Mouse (Mus musculus): ENCODE measurements around the gene 1700025G04Rik.
A peak's percentile ranks its signal among the peaks of the same experiment; 100 is the strongest.
"Not testable (repeated sequence)": the region's sequence is repeated elsewhere in the genome, so short reads cannot be mapped to it uniquely, and the experiment has no call there.

1700025G04Rik gene

DNA sequence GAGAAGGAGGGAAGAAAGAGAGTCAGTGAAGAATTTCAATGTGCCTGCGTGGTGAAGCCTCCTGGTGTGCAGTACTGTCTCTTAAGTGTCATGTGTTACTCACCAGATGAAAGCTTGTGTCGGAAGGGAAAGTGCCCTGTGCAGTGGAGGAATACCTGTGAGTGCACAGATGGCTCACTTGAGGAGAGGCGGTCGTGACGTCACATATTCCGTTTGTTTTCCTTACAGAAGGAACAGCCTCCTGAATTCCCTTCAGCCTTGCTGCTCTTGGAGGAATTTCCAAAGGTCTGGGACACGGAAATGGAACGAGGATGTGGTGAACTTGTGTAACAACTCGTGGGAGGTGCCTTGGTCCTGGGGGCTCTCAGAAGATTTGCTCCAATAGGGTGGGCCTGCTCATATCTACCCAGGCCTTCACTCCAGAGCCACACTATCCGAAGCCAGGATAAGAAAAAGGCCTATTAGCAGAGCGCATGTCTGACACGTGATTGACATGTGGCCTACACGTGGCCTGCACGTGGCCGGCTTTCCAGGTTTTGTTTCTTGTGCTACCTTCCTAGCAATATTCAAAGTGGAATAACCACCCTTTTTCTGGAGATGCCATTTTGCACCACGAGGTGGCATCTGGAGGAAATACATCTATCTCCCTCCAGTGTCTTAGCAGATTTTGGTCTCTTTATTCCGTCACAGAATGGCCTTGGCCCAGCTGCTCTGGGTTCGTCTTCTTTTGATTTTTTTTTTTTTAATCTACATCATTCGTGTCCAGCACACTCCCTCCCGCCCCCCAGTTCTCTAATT, 238.7 kb downstream of the 1700025G04Rik start:
- DNase-seq (ENCODE audit: low spot score) = no peak

DNA sequence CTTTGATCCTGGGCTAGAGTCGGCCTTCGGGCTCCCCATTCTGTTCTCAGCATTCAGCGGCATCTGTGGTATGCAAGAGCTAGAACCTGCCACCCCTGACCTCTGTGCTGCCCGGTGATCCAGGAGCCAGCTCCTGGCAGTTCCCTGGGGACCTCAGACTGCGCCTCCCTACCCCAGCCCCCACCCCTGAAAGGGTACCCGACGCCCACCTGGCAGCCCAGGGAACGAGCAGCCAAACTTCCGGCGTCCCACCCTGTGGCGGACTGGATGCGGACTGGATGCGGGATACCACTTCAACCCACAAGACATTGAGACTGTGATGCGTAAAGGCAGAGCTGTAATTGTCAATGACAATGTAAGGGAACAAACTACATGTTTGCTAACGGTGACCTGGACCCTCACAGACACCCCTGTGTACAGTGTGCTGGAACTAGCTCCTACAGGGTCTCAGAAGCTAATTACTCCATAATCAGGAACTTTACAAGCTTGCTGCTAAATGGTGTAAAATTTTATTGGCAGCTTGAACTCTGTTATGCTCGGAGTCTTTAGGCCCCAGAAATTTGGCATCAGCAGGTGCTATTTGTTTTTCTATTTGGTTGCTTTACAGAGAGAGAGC, 239.8 kb downstream of the 1700025G04Rik start:
- DNase-seq (ENCODE audit: low spot score) = no peak

DNA sequence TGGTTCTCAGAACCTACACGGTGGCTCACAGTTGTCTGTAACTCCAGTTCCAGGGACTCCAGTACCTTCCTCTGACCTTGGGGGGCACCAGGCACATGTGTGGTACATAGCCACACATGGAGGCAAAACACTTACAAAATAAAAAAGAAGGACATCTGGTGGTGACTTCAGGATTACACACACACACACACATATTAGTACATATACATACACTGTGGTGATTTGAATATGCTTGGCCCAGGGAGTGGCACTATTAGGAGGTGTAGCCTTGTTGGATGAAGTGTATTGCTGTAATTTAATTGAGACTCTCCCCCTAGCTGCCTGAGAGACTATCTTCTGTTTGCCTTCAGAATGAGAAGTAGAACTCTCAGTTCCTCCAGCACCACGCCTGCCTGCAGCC, 241.6 kb downstream of the 1700025G04Rik start:
- DNase-seq (ENCODE audit: low spot score) = no peak

DNA sequence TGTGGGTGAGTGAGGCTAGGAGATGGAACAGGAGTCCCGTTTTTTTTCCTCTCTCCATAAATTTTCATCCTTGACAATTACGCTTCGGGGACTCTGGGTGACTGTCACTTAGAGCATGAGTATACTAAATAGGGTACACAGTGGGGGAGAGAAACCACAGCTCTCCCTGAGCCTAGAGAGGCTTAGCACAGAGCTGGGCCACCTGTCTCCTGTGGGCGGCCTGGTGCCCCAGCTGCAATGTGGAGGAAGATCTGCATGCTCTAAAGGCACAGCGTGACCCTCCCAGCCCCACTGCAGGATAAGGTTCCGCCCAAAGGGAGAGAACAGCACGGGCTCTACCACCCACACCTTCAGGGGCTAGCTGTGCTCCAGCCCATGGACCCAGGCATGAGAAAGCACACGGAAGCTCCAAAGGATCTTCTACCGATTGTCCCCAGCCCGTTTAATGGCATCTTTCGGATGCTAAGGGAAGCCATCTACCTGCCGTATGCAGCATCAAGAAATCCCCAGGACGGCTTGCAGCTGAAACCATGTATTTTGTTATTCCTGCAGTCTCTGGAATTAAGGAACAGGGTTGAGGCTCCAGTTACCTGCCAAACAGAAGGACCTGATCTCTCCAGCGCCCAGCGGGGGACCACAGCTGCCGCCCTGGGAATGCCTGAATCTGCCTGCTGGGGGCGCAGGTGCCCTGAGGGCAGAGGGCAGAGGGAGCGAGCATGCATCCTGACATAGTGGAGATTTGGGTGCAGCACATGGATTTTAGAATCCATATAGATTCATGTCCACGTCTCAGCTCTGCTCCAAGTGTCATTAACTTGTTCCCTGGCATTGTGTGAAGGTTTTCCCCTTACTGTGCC, 243.8 kb downstream of the 1700025G04Rik start:
- no peak for DNase-seq (ENCODE audit: low spot score)

GRCm38 (mm10) chr1:151845252-151845832, 244.6 kb downstream of the 1700025G04Rik start:
- DNase-seq (ENCODE audit: low spot score) = no peak

- DNase-seq (ENCODE audit: low spot score) = not testable (repeated sequence)
Observed at GRCm38 (mm10) chr1:151840345-151840744, 249.6 kb downstream of the 1700025G04Rik start.

DNA sequence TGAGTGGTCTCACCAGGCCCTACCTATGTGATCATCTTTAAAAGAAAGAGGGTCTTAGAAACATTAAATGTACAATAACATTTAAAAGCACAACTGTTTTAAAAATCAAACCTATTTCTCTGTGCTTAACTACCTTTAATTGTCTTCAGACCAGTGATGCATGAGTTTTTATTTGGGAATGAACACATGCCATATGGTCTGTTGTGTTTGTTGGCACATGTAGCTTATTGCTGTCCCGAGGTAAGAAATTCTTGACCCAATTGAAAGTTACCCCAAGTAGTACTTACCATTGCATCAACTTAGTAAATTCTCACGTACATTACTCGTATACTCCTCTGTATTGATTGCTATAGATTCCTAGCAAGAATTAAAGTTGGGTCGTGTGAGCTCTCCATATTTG, 254.7 kb downstream of the 1700025G04Rik start:
- DNase-seq (ENCODE audit: low spot score) = no peak

- no peak for DNase-seq (ENCODE audit: low spot score)
Observed at GRCm38 (mm10) chr1:151831791-151832190, 258.1 kb downstream of the 1700025G04Rik start.

DNA sequence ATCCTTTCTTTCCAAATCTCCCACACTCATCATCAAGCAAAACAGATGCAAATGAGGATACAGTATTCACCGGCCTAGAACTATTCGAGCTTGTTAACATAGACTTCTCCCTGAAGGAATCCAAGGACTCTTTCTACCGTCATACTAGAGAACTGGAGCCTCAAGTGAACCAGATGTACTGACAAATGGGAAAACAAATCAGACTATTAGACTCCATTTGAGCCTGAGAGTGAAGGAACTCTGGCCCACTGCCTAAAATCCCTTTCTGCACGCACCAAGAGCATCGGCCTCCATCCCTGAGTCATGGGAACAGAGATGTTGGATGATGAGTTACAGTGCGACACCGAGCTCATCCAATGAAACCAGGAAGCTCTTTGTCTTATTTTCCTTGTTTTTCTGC, 264.9 kb downstream of the 1700025G04Rik start:
- no peak for DNase-seq (ENCODE audit: low spot score)

DNA sequence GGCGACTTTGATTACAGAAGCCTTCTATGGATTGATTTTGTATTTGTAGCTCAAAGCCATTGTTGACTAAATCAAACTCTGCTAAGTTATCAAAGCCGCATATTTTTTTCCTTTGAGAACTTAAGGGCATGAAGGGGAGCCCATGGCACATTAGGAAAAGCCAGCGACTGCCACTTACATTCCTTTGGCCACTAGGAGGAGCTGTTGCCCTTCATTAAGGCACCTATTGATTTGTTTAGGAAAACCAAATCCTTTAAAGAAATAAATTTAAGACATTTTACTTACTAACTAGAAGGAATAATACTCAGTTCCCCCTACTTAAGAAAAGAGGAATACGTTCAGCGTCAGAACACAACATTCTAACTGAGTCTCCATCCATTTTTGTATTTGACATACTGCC, 269.5 kb downstream of the 1700025G04Rik start:
- peak; percentile 86 for DNase-seq (ENCODE audit: low spot score)

GRCm38 (mm10) chr1:151819190-151819589, 270.7 kb downstream of the 1700025G04Rik start:
- no peak for DNase-seq (ENCODE audit: low spot score)

GRCm38 (mm10) chr1:151816051-151816450, 273.9 kb downstream of the 1700025G04Rik start:
- no peak for DNase-seq (ENCODE audit: low spot score)

DNA sequence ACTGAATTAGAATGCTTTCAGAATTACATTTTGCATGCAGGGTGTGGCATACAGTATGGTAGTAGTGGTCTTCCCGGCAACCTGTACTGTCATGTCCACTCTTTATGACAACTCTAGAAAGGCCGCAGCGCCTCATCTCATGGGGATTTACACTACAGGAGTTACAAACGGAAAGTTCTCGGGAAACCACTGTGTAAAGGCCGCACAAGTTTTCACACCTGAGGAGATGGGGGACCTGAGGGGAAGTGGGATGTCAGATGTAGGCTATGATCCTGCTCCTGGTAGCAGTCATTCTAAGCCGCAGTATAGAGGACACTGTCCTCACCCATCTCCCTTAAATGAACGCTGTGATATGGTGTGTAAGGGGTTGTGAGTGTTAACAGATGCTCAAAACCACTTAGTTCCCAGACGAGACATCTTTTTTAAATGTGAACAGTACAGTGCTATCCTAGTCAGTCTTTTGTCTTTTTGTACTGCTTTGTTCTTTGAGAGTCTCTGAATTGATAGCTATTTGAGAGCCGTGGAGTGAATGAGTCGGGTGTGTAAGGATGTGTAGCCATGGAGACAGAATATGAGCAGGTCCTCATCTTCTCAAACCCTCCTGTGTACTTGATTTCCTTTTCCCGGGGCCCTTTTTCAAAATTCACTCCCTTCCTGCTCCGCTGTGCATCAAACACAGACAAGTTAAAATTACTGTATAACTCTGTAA, 277.8 kb downstream of the 1700025G04Rik start:
- DNase-seq (ENCODE audit: low spot score) = no peak

DNA sequence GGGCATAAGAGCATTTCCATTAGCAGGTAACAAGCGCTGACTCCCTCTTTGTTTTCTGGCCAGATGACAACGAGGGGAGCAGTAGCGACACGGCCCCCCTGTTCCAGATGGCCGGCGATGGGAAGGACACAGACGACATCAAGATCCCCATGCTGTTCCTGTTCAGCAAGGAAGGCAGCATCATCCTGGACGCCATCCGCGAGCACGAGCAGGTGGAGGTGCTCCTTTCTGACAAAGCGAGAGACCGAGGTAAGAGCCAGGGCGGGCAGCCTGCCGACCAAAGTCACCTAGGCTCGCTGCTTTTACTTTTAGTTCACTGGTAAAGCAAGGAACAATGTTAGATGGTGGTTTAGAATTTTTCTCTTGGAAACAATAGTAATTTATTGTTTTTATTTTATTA, 278.5 kb downstream of the 1700025G04Rik start:
- no peak for DNase-seq (ENCODE audit: low spot score)

- DNase-seq (ENCODE audit: low spot score) = no peak
Observed at GRCm38 (mm10) chr1:151810628-151811421, 279.1 kb downstream of the 1700025G04Rik start.

DNA sequence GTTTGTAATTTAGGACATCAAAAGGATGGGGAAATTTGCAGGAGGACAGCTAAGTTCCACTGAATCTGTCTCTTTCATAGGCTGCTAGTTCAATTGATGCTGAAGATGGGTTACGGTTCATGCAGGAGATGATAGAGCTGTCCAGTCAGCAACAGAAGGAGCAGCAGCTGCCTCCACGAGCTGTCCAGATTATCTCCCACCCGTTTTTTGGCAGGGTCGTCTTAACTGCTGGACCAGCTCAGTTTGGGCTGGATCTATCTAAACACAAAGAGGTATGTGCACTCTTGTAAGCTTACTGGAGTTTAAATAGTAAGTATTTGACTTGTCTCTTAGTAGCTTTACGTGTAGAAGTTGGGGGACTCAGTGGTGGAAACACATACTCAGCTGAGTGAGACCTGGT, 282.6 kb downstream of the 1700025G04Rik start:
- no peak for DNase-seq (ENCODE audit: low spot score)

DNA sequence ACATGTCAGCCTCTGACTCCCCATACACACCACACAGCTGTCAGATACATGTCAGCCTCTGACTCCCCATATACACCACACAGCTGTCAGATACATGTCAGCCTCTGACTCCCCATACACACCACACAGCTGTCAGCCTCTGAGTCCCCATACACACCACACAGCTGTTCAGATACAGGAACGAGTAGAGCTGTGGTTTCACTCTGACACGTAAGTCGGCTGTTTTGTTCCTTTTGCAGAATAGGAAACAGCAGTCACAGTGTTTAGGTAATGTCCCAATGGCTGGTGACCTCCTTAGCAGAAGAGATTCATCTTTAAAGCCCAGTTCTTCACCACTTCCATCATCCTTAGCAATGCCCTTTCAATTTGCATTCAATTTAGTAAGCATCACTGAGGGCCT, 287.1 kb downstream of the 1700025G04Rik start:
- DNase-seq (ENCODE audit: low spot score) = not testable (repeated sequence)

Data from MN1 (cell line).